Mouse (Mus musculus) forebrain, postnatal 0 days (tissue): ENCODE measurements around the gene Ogdh. TPM values are rescaled to one million over a fixed set of nuclear protein-coding genes. Genes with fewer than 3 reads are reported as not detected.
A peak's percentile ranks its signal among the peaks of the same experiment; 100 is the strongest.

ENCODE experiments used
- ATAC-seq: fragments of 200-750 bp; cut with Nextera tagmentation; 2 replicates; pipeline ENCODE4 v1.8.0; 2017; ENCODE audit warnings: mild to moderate bottlenecking, moderate library complexity
- DNase-seq: peaks from one replicate; pipeline ENCODE4 v3.0.0-alpha.2; 2015
- H3K27ac ChIP-seq: fragments of 300-500 bp; sonication (generic); 2 replicates; pipeline ENCODE4 v1.5.1; 2014; ENCODE audit warnings: low read depth, mild to moderate bottlenecking, antibody characterized with exemption, low read length, moderate library complexity, mixed read lengths
- H3K27me3 ChIP-seq: fragments of 300-500 bp; sonication (generic); 2 replicates; pipeline ENCODE4 v1.6.1; 2014; ENCODE audit warnings: mild to moderate bottlenecking, low read length, mixed read lengths; ENCODE audit not compliant: insufficient read depth
- H3K36me3 ChIP-seq: fragments of 300-500 bp; sonication (generic); 2 replicates; pipeline ENCODE4 v1.6.1; 2014; ENCODE audit warnings: mild to moderate bottlenecking, moderate library complexity; ENCODE audit not compliant: insufficient read depth
- H3K4me1 ChIP-seq: fragments of 300-500 bp; sonication (generic); 2 replicates; pipeline ENCODE4 v1.6.1; 2014; ENCODE audit warnings: antibody characterized with exemption; ENCODE audit not compliant: insufficient read depth
- H3K4me2 ChIP-seq: fragments of 300-500 bp; sonication (generic); 2 replicates; pipeline ENCODE4 v1.6.1; 2014; ENCODE audit warnings: low read depth, mild to moderate bottlenecking, moderate library complexity
- H3K4me3 ChIP-seq: fragments of 300-500 bp; sonication (generic); 2 replicates; pipeline ENCODE4 v1.5.1; 2014; ENCODE audit warnings: low read depth, low read length, mixed read lengths
- H3K9ac ChIP-seq: fragments of 300-500 bp; sonication (generic); 2 replicates; pipeline ENCODE4 v1.6.1; 2014; ENCODE audit warnings: mild to moderate bottlenecking
- H3K9me3 ChIP-seq: fragments of 300-500 bp; sonication (generic); 2 replicates; pipeline ENCODE4 v1.6.1; 2016; ENCODE audit warnings: low read length
- CTCF ChIP-seq: sonication (generic); IDR thresholded peaks from 2 replicates; pipeline ENCODE4 v1.5.1; 2016; ENCODE audit warnings: antibody characterized with exemption, control low read depth, low read depth
- WGBS: fragments of 180-500 bp; shearing (Covaris S2); extraction: QIAGEN DNeasy Blood & Tissue Kit; methylation state at CpG from one replicate; pipeline ENCODE4 v1.1.7; 2014; 5-methylcytosine and 5-hydroxymethylcytosine counted together
- polyA plus RNA-seq: library from polyadenylated mRNA; unstranded; fragments of >200 nt; fragmentation: Nextera tagmentation; extraction: Ambion mirVana; gene quantifications from 2 replicates; pipeline ENCODE4 v1.2.1, GENCODE M21; 2015
- total RNA-seq: library from RNA; depleted of rRNA; stranded (reverse); fragments of >200 nt; gene quantifications from 2 replicates; pipeline ENCODE4 v1.2.3, GENCODE M21; 2014

Gene Ogdh
- total and polyA plus RNA-seq, 2 experiments from 2014 or later, result 97.4 to 124 TPM

- Histone ChIP-seq H3K9ac (no peak overlapping the region), H3K4me1 (peaks cover 5% of the 10 kb centered on the region), H3K27me3 (no peaks in the 10 kb centered on the region), H3K4me3 (no peak overlapping the region), H3K27ac (no peak overlapping the region), H3K4me2 (no peak overlapping the region), H3K36me3 (peaks cover 83% of the 10 kb centered on the region), H3K9me3 (no peaks in the 10 kb centered on the region)
- ATAC-seq (peak; percentile 73), DNase-seq (peak; percentile 89)
- TF ChIP-seq CTCF, result peak; percentile 98
- 78% methylated on average over 10 of the region's 10 CpGs for WGBS
These were observed 29.9 kb upstream of the Ogdh start for GRCm38 (mm10) chr11:6261434-6262082.

DNA sequence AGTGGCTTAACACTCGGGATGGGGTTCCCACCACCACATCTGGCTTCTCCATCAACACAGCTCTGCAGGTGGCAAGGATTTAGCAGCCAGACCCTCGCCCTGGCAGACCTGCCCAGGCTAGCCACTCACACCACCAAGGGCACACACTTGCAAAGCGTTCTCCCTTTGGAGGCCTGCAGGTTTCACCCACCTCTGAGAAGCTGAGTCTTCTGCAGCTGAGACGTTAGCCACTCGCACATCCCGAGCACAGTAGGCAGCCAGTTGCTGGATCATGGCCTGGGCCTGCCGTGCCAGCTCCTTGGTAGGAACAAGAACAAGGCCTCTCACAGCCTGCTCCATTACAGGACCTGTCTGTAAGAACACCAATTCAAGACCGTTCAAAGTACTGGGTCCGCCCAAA, 24.8 kb upstream of the Ogdh start:
- ATAC-seq (no peak), DNase-seq (no peak)
- 71% methylated on average over 9 of the region's 9 CpGs for WGBS
- H3K4me2 ChIP-seq, result peak overlapping the region; percentile 76
- no peaks in the 10 kb centered on the region for H3K9me3 ChIP-seq
- no peak for TF ChIP-seq CTCF
- no peak overlapping the region for H3K27ac ChIP-seq
- H3K4me1 ChIP-seq, result peaks cover 9% of the 10 kb centered on the region
- H3K4me3 ChIP-seq, result peak overlapping the region; percentile 81
- H3K36me3 ChIP-seq, result peaks cover 59% of the 10 kb centered on the region
- peak overlapping the region; percentile 64 for H3K9ac ChIP-seq
- no peaks in the 10 kb centered on the region for H3K27me3 ChIP-seq

GRCm38 (mm10) chr11:6267320-6268254, 23.8 kb upstream of the Ogdh start, which contains the start of gene Ddx56:
Gene Ddx56, minus strand, starts transcription at chr11:6267772.
- Histone ChIP-seq H3K9ac (peak within 1 kb of the TSS; percentile 64), H3K27ac (peak within 1 kb of the TSS; percentile 94), H3K9me3 (no peaks in the 10 kb centered on the region), H3K36me3 (peaks cover 55% of the 10 kb centered on the region), H3K27me3 (no peaks in the 10 kb centered on the region), H3K4me1 (peaks cover 10% of the 10 kb centered on the region), H3K4me3 (peak within 1 kb of the TSS; percentile 81), H3K4me2 (peak within 1 kb of the TSS; percentile 76)
- peak; percentile 95 for DNase-seq
- 0 out of 2 replicates have a peak, but pooled peaks have one; percentile 1 for TF ChIP-seq CTCF
- peak; percentile 99 for ATAC-seq
- WGBS, result 3% methylated on average over 50 of the region's 50 CpGs

DNA sequence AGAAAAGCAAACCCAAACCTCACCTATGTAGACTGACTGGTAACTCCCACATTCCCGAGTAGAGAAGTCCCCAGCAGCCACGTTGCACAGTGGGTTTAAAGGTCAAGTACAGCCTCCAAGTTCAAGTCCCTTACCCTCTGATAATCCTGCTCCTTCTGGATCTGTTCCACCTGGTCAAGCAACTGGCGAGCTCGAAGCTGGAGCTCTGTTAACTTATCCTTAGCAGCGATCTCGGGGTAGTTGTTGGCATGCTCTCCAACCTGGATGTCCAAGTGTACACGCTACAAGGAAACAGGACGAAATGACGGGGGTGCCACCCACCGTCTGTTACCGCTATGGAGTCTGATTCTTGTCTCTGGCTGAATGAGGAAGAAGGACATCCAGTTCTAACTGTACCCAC, 17.8 kb upstream of the Ogdh start:
- Histone ChIP-seq H3K27me3 (no peaks in the 10 kb centered on the region), H3K4me2 (peak overlapping the region; percentile 83), H3K9me3 (no peaks in the 10 kb centered on the region), H3K27ac (no peak overlapping the region), H3K9ac (peak overlapping the region; percentile 93), H3K4me1 (peaks cover 18% of the 10 kb centered on the region), H3K4me3 (peak overlapping the region; percentile 95), H3K36me3 (peaks cover 18% of the 10 kb centered on the region)
- WGBS, result 47% methylated on average over 11 of the region's 11 CpGs
- no peak for TF ChIP-seq CTCF
- no peak for ATAC-seq
- no peak for DNase-seq

DNA sequence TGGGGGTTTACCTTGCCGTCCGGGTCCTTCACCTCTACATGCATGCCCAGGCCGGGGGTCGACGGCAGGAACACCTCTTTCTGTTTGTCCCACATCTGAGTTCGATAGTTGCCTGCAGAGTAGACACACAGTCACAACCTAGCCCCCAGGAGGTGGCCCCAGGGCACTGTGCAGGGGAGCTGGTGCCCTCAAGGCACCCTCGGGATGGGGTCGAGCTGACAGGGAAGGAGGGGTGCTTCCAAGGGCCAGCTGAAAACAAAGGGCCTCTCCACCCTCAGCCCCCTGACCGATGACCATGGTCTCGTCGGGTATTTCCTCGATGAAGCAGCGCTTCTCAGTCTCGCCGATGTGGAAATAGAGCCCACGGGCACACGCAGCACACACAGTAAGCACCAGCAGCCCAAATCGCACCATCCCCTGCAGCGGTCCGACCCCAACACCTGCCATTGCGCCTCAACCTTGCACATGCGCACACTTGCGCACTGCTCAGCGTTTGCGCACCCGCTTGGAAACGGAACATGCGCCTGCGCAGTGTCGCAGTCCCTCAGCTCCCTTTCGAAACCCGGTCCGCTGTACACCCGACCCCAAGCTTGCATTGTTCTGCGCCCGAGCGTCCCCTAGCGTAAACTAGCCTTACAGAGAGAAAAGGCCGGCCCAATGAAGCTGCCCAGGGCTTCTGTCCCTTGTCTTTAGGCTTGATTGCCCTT, 16.9 kb upstream of the Ogdh start, which contains the start of gene Tmed4:
TSS of gene Tmed4 (minus strand) at position 484 of the 707 bp plus-strand sequence.
- TF ChIP-seq CTCF, result peak; percentile 80

GRCm38 (mm10) chr11:6275094-6275484, 16.3 kb upstream of the Ogdh start:
- Histone ChIP-seq H3K9me3 (no peaks in the 10 kb centered on the region), H3K27me3 (no peaks in the 10 kb centered on the region), H3K4me1 (peaks cover 18% of the 10 kb centered on the region), H3K36me3 (peaks cover 12% of the 10 kb centered on the region), H3K27ac (peak overlapping the region; percentile 81), H3K9ac (peak overlapping the region; percentile 93), H3K4me3 (peak overlapping the region; percentile 95), H3K4me2 (peak overlapping the region; percentile 83)
- no peak for ATAC-seq
- TF ChIP-seq CTCF, result no peak
- 23% methylated on average over 7 of the region's 7 CpGs for WGBS
- DNase-seq, result no peak

More for the DNA sequence above, 16.9 kb upstream of the Ogdh start, which contains the start of gene Tmed4:
- peaks cover 18% of the 10 kb centered on the region for H3K4me1 ChIP-seq
- H3K4me3 ChIP-seq, result peak within 1 kb of the TSS; percentile 95
- peaks cover 16% of the 10 kb centered on the region for H3K36me3 ChIP-seq
- peak within 1 kb of the TSS; percentile 83 for H3K4me2 ChIP-seq
- no peaks in the 10 kb centered on the region for H3K9me3 ChIP-seq
- DNase-seq (peak; percentile 98), ATAC-seq (peak; percentile 99)
- peak within 1 kb of the TSS; percentile 81 for H3K27ac ChIP-seq
- no peaks in the 10 kb centered on the region for H3K27me3 ChIP-seq
- under 1% methylated on average over 39 of the region's 39 CpGs for WGBS
- peak within 1 kb of the TSS; percentile 93 for H3K9ac ChIP-seq
